Mouse (Mus musculus) kidney, embryonic 14.5 days (tissue): ENCODE results near the gene Galnt2. TPM values are rescaled to one million over a fixed set of nuclear protein-coding genes. Genes with fewer than 3 reads are reported as not detected.

Experiments used
- ATAC-seq: fragments of 200-750 bp; cut with Nextera tagmentation; 2 replicates; pipeline ENCODE4 v1.8.0; 2017; ENCODE audit warnings: moderate number of reproducible peaks, mild to moderate bottlenecking, moderate TSS enrichment, moderate library complexity; ENCODE audit not compliant: low FRiP score, low TSS enrichment
- H3K27ac ChIP-seq: fragments of 300-500 bp; sonication (generic); 2 replicates; pipeline ENCODE4 v1.5.1; 2014; ENCODE audit warnings: low read depth, mild to moderate bottlenecking, low read length, moderate library complexity, mixed read lengths
- H3K27me3 ChIP-seq: fragments of 300-500 bp; sonication (generic); 2 replicates; pipeline ENCODE4 v1.6.1; 2014; ENCODE audit warnings: mild to moderate bottlenecking, low read length; ENCODE audit not compliant: control insufficient read depth, insufficient read depth
- H3K36me3 ChIP-seq: fragments of 300-500 bp; sonication (generic); 2 replicates; pipeline ENCODE4 v1.6.1; 2014; ENCODE audit warnings: low read length, mixed read lengths; ENCODE audit not compliant: control insufficient read depth, insufficient read depth
- H3K4me1 ChIP-seq: fragments of 300-500 bp; sonication (generic); 2 replicates; pipeline ENCODE4 v1.6.1; 2014; ENCODE audit warnings: low read length, mixed read lengths; ENCODE audit not compliant: control insufficient read depth, insufficient read depth
- H3K4me2 ChIP-seq: fragments of 300-500 bp; sonication (generic); replicated peaks from 2 replicates; pipeline ENCODE4 v1.6.1; 2014; ENCODE audit warnings: low read depth, mild to moderate bottlenecking, low read length
- H3K4me3 ChIP-seq: fragments of 300-500 bp; sonication (generic); 2 replicates; pipeline ENCODE4 v1.5.1; 2014; ENCODE audit warnings: mild to moderate bottlenecking, low read length
- H3K9ac ChIP-seq: fragments of 300-500 bp; sonication (generic); 2 replicates; pipeline ENCODE4 v1.6.1; 2014; ENCODE audit warnings: low read depth, mild to moderate bottlenecking, low read length, moderate library complexity
- H3K9me3 ChIP-seq: fragments of 300-500 bp; sonication (generic); 2 replicates; pipeline ENCODE4 v1.6.1; 2016; ENCODE audit warnings: low read length; ENCODE audit not compliant: control insufficient read depth
- WGBS: fragments of 180-500 bp; shearing (Covaris S2); extraction: QIAGEN DNeasy Blood & Tissue Kit; methylation state at CpG from one replicate; pipeline ENCODE4 v1.1.7; 2014; 5-methylcytosine and 5-hydroxymethylcytosine counted together
- polyA plus RNA-seq: library from polyadenylated mRNA; unstranded; fragments of >200 nt; fragmentation: Nextera tagmentation; extraction: Ambion mirVana; gene quantifications from 2 replicates; pipeline ENCODE4 v1.2.1, GENCODE M21; 2014

The Galnt2 gene
- polyA plus RNA-seq, 1 experiment from 2014 or later: 57.7 TPM

DNA sequence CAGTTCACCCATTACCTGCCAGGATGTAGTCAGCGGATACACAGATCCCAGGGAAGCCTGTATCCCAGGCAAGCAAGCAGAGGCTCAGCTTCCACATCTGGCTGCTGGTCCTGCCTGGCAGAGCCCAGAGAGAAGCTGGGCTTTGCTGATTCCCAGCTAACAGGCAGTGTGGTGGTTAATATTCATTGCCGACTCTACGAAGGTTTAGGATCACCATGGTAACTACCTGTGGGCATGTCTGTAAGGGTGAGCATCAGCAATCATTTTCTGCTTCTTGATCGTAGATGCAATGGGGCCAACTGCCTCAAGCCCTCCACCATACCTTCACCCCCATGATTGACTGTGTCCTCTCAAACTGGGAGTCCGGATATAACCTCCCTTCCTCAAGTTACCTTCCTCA lies 37.2 kb upstream of the Galnt2 start:
- H3K9me3 ChIP-seq: no peaks in the 10 kb centered on the region
- no peak for ATAC-seq
- no peaks in the 10 kb centered on the region for H3K36me3 ChIP-seq
- H3K4me3 ChIP-seq: no peak overlapping the region
- H3K27me3 ChIP-seq: no peaks in the 10 kb centered on the region
- H3K9ac ChIP-seq: no peak overlapping the region
- H3K4me2 ChIP-seq: no peak overlapping the region
- no peak overlapping the region for H3K27ac ChIP-seq
- WGBS: 83% methylated on average over 5 of the region's 5 CpGs
- peaks cover 13% of the 10 kb centered on the region; the same call in 1 of the 2 replicates for H3K4me1 ChIP-seq

DNA sequence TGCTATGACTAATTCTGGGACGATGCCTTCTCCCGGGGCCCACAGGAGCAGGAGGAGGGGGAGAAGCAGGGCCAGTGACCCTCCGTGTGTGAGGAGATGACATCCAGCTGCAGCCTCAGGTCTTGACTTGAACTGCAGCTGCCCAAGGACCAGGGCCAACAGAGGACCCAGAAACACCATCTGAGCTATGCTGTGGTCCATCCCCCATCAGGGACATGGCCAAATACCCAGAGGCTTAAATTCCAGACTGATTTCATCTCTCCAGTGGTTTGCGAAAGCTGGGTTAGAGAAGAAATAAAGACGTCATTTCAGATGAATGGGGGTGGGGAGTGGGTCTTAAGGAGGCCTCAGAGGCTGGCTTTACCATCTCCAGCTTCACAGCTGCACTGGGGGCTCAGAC lies 35.0 kb upstream of the Galnt2 start:
- no peaks in the 10 kb centered on the region for H3K27me3 ChIP-seq
- no peak overlapping the region for H3K4me3 ChIP-seq
- H3K4me2 ChIP-seq: no peak overlapping the region
- no peak overlapping the region for H3K9ac ChIP-seq
- no peak overlapping the region for H3K27ac ChIP-seq
- no peaks in the 10 kb centered on the region for H3K36me3 ChIP-seq
- H3K4me1 ChIP-seq: peaks cover 13% of the 10 kb centered on the region; the same call in 1 of the 2 replicates
- H3K9me3 ChIP-seq: no peaks in the 10 kb centered on the region
- peak; percentile 24; the same call in 1 of the 2 replicates for ATAC-seq
- WGBS: 7% methylated on average over 5 of the region's 5 CpGs

DNA sequence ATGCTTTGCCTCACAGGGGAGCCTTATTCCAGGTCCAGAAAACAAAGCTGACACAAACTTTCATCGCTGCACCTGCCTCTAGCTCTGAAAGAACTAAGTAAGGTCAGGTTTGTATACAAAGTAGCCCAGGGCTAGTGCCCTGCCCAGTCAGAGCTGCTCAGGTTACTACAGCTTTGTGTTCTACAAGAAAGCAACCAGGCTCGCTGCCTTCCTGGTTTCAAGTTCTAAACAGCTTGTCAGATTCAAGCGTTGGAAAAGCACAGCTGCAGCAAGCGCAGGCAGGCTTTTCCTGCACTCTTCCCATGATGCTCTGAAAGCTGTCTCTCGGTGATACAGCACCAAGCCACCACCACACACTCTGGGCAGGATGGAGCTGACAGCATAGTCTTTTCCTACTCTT lies 34.4 kb upstream of the Galnt2 start:
- Histone ChIP-seq H3K36me3 (no peaks in the 10 kb centered on the region), H3K4me3 (no peak overlapping the region), H3K9me3 (no peaks in the 10 kb centered on the region), H3K27me3 (no peaks in the 10 kb centered on the region), H3K9ac (no peak overlapping the region), H3K27ac (no peak overlapping the region), H3K4me2 (no peak overlapping the region), H3K4me1 (peaks cover 13% of the 10 kb centered on the region; the same call in 1 of the 2 replicates)
- WGBS: 24% methylated on average over 5 of the region's 5 CpGs
- no peak for ATAC-seq

DNA sequence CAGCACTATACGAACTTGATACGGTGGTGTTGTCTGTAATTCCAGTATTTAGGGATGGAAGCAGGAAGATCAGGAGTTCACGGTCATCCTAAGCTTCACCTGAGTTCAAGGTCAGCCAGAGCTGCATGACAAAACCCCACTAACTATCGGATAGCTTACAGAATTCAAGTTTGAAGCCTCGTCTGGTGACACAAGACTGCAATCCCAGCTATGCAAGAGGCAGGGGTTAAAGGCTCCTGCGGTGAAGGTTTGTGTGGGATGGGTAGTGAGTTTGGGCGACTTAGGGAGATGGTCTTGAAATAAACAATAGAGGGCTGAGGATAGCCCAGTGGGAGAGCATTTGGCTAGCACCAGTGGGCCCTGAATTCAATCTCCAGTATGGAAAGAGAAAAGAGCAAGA lies 33.0 kb upstream of the Galnt2 start:
- Histone ChIP-seq H3K9ac (no peak overlapping the region), H3K4me1 (peaks cover 13% of the 10 kb centered on the region; the same call in 1 of the 2 replicates), H3K4me3 (no peak overlapping the region), H3K27me3 (no peaks in the 10 kb centered on the region), H3K4me2 (no peak overlapping the region), H3K27ac (no peak overlapping the region), H3K36me3 (no peaks in the 10 kb centered on the region), H3K9me3 (no peaks in the 10 kb centered on the region)
- WGBS: 77% methylated on average over 7 of the region's 7 CpGs
- no peak for ATAC-seq

GRCm38 (mm10) chr8:124200400-124200799 lies 30.8 kb upstream of the Galnt2 start:
- no peak overlapping the region for H3K27ac ChIP-seq
- no peak for ATAC-seq
- H3K9me3 ChIP-seq: no peaks in the 10 kb centered on the region
- peaks cover 13% of the 10 kb centered on the region; the same call in 1 of the 2 replicates for H3K4me1 ChIP-seq
- 53% methylated on average over 7 of the region's 7 CpGs for WGBS
- no peak overlapping the region for H3K4me2 ChIP-seq
- H3K4me3 ChIP-seq: no peak overlapping the region
- no peaks in the 10 kb centered on the region for H3K36me3 ChIP-seq
- no peaks in the 10 kb centered on the region for H3K27me3 ChIP-seq
- H3K9ac ChIP-seq: no peak overlapping the region

DNA sequence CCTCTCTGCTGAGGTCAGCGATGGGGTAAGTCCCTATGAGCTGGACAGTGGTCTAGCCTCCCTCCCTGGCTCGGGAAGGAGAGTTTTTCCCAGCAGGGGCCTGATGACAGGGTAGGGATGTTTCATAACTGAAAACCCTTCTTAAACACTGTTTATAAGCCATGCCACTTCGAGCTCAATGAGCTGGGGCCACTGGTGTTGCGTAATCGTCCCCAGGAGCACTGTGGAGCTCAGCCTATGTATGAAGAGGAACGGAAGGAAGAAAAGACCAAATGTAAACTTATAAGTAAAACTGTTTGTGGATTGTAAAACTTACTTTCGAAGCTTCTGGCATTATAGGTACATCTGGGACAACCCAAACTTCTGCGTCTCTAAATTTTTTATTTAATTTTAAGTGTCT lies 29.5 kb upstream of the Galnt2 start:
- Histone ChIP-seq H3K27ac (no peak overlapping the region), H3K27me3 (no peaks in the 10 kb centered on the region), H3K4me3 (no peak overlapping the region), H3K36me3 (no peaks in the 10 kb centered on the region), H3K9me3 (no peaks in the 10 kb centered on the region), H3K4me1 (peaks cover 3% of the 10 kb centered on the region; the same call in 1 of the 2 replicates), H3K4me2 (no peak overlapping the region), H3K9ac (no peak overlapping the region)
- WGBS: 83% methylated on average over 8 of the region's 8 CpGs
- ATAC-seq: no peak

DNA sequence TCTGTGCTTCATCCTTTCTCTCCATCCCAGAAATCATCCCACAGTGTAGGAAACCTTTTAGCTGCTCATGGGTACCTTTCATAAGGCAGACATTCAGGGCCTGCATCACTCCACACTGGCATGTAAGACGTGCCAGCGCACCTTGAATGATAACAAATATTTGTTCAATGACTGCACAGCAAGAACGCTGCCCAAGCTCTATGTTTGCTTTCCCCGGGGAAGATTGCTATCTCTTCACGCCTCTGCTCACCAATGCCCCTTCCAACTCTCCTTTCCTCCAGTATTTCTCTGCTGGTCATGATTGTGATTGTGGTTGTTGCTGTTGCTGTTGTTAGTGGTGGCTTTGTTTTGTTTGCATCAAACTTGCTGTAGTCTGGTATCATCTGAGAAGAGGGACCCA lies 28.3 kb upstream of the Galnt2 start:
- no peaks in the 10 kb centered on the region for H3K4me1 ChIP-seq
- H3K9ac ChIP-seq: no peak overlapping the region
- no peak overlapping the region for H3K4me3 ChIP-seq
- H3K27ac ChIP-seq: no peak overlapping the region
- H3K9me3 ChIP-seq: no peaks in the 10 kb centered on the region
- no peak for ATAC-seq
- 74% methylated on average over 5 of the region's 5 CpGs for WGBS
- no peak overlapping the region for H3K4me2 ChIP-seq
- H3K27me3 ChIP-seq: no peaks in the 10 kb centered on the region
- H3K36me3 ChIP-seq: no peaks in the 10 kb centered on the region

DNA sequence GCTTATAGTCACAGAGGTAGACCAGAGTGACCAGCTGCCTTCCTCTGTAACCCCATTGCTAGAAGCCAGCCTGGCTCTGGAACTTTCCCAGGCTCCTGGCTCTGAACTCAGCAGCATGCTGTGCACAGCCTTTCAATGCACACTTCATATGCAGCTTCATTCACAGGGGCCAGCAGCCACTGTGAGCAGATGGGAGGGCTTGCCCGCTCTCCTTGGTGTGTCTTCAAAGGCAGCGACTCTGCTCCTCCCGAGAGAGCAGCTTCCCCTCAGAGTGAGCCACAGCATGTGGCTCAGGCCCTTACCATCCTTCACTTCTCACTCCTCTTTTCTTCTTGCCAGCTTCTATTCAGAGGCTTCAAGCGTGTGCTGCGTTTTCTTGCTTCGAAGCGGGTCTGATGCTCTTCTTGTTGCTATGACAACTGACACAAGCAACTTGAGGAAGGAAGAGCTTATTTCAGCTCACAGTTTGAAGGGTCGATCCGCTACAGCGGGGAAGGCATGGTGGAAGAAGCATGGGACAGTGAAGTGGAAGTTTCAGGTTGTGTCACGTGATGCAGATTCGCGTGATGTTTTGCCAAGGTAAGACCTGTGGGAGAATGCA lies 27.1 kb upstream of the Galnt2 start:
- Histone ChIP-seq H3K27ac (no peak overlapping the region), H3K9ac (no peak overlapping the region), H3K9me3 (no peaks in the 10 kb centered on the region), H3K27me3 (no peaks in the 10 kb centered on the region), H3K4me2 (no peak overlapping the region), H3K36me3 (no peaks in the 10 kb centered on the region), H3K4me1 (no peaks in the 10 kb centered on the region), H3K4me3 (no peak overlapping the region)
- 86% methylated on average over 13 of the region's 13 CpGs for WGBS
- no peak for ATAC-seq

DNA sequence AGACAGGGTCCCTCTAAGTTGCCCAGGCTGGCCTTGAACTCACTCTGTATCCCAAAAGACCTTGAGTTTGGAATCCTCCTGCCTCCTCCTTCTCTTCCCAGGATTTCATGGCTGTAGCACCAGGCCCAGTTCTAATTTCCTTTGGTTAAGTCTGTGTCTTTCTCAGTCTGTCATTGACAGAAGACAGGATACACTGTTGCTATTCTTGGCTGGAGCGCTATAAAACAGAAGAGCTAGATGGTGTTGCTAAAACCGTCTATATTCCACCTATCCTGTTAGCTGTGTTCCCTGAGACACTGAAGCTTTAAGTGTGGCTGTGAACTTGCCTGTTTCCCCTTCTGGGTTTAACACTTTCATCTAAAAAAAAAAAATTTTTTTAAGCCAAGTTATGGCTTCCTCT lies 19.0 kb upstream of the Galnt2 start:
- H3K4me1 ChIP-seq: no peaks in the 10 kb centered on the region
- no peak overlapping the region for H3K4me2 ChIP-seq
- ATAC-seq: no peak
- no peaks in the 10 kb centered on the region for H3K36me3 ChIP-seq
- 62% methylated on average over 2 of the region's 2 CpGs for WGBS
- H3K27ac ChIP-seq: no peak overlapping the region
- H3K9ac ChIP-seq: no peak overlapping the region
- no peaks in the 10 kb centered on the region for H3K9me3 ChIP-seq
- H3K4me3 ChIP-seq: no peak overlapping the region
- no peaks in the 10 kb centered on the region for H3K27me3 ChIP-seq
